Mouse (Mus musculus) heart, embryonic 14.5 days (tissue): ENCODE results near the gene Rabgef1. TPM values are rescaled to one million over a fixed set of nuclear protein-coding genes. Genes with fewer than 3 reads are reported as not detected.

Experiments
- ATAC-seq: fragments of 200-750 bp; cut with Nextera tagmentation; 2 replicates; pipeline ENCODE4 v1.8.0; 2017; ENCODE audit warnings: low read depth, moderate TSS enrichment; ENCODE audit not compliant: insufficient number of reproducible peaks, insufficient read depth, low FRiP score
- H3K27ac ChIP-seq, 2 experiments: fragments of 200-500 bp in 1 of 2; fragments of 300-500 bp in 1 of 2; sonication (generic) in 1 of 2; replicated peaks in 1 of 2; 2 replicates each; pipeline ENCODE4 v1.5.1; 2012 to 2014; ENCODE audit warnings: low read depth in 2 of 2, low read length in 2 of 2, control low read depth in 1 of 2, mild to moderate bottlenecking in 1 of 2, mixed read lengths in 1 of 2; ENCODE audit not compliant: control insufficient read depth in 1 of 2, insufficient read depth in 1 of 2
- H3K27me3 ChIP-seq: fragments of 300-500 bp; sonication (generic); 2 replicates; pipeline ENCODE4 v1.6.1; 2014; ENCODE audit warnings: mild to moderate bottlenecking, low read length, control low read depth; ENCODE audit not compliant: control insufficient read depth, insufficient read depth
- H3K36me3 ChIP-seq: fragments of 300-500 bp; sonication (generic); 2 replicates; pipeline ENCODE4 v1.6.1; 2014; ENCODE audit warnings: mild to moderate bottlenecking, control low read depth, low read length, mixed read lengths; ENCODE audit not compliant: control insufficient read depth, insufficient read depth
- H3K4me1 ChIP-seq, 2 experiments: fragments of 200-500 bp in 1 of 2; fragments of 300-500 bp in 1 of 2; sonication (generic) in 1 of 2; 2 replicates each; pipeline ENCODE4 v1.6.1; 2012 to 2014; ENCODE audit warnings: low read length in 2 of 2, control low read depth in 1 of 2, mixed read lengths in 1 of 2; ENCODE audit not compliant: control insufficient read depth in 2 of 2, insufficient read depth in 2 of 2
- H3K4me2 ChIP-seq: fragments of 300-500 bp; sonication (generic); 2 replicates; pipeline ENCODE4 v1.6.1; 2014; ENCODE audit warnings: mild to moderate bottlenecking, low read length
- H3K4me3 ChIP-seq, 2 experiments: fragments of 200-500 bp in 1 of 2; fragments of 300-500 bp in 1 of 2; sonication (generic) in 1 of 2; 2 replicates each; pipeline ENCODE4 v1.5.1; 2012 to 2014; ENCODE audit warnings: low read length in 2 of 2, mild to moderate bottlenecking in 2 of 2, control low read depth in 1 of 2, low read depth in 1 of 2, moderate library complexity in 1 of 2; ENCODE audit not compliant: control insufficient read depth in 1 of 2, insufficient read depth in 1 of 2
- H3K9ac ChIP-seq: fragments of 300-500 bp; sonication (generic); 2 replicates; pipeline ENCODE4 v1.6.1; 2014; ENCODE audit warnings: mild to moderate bottlenecking, low read length
- H3K9me3 ChIP-seq: fragments of 300-500 bp; sonication (generic); 2 replicates; pipeline ENCODE4 v1.6.1; 2016; ENCODE audit warnings: low read length, control low read depth; ENCODE audit not compliant: control insufficient read depth
- WGBS: fragments of 180-500 bp; shearing (Covaris S2); extraction: QIAGEN DNeasy Blood & Tissue Kit; methylation state at CpG from one replicate; pipeline ENCODE4 v1.1.7; 2014; 5-methylcytosine and 5-hydroxymethylcytosine counted together
- polyA plus RNA-seq: library from polyadenylated mRNA; unstranded; fragments of >200 nt; fragmentation: Nextera tagmentation; extraction: Ambion mirVana; gene quantifications from 2 replicates; pipeline ENCODE4 v1.2.1, GENCODE M21; 2014

The Rabgef1 gene
- polyA plus RNA-seq, 1 experiment from 2014 or later, result 17.9 TPM

- H3K4me3 ChIP-seq, result no peak overlapping the region
- H3K9me3 ChIP-seq, result no peaks in the 10 kb centered on the region
- WGBS, result 90% methylated on average over 7 of the region's 7 CpGs
- peaks cover 48% of the 10 kb centered on the region for H3K36me3 ChIP-seq
- no peak overlapping the region for H3K27ac ChIP-seq
- H3K4me1 ChIP-seq, result peaks cover 2 to 6% of the 10 kb centered on the region in 2 experiments; a peak in 1 of 4 replicates
- H3K4me2 ChIP-seq, result no peak overlapping the region
- H3K27me3 ChIP-seq, result no peaks in the 10 kb centered on the region
- H3K9ac ChIP-seq, result no peak overlapping the region
- no peak for ATAC-seq
Measured at GRCm38 (mm10) chr5:130197981-130198380, 26.4 kb downstream of the Rabgef1 start.

- Histone ChIP-seq H3K4me2 (no peak overlapping the region), H3K9me3 (no peaks in the 10 kb centered on the region), H3K27me3 (no peaks in the 10 kb centered on the region), H3K9ac (no peak overlapping the region), H3K27ac (no peak overlapping the region), H3K4me1 (peaks cover 2 to 12% of the 10 kb centered on the region in 2 experiments; a peak in 1 of 4 replicates), H3K4me3 (no peak overlapping the region), H3K36me3 (peaks cover 37% of the 10 kb centered on the region)
- WGBS, result 80% methylated on average over 10 of the region's 10 CpGs
- ATAC-seq, result no peak
Measured at GRCm38 (mm10) chr5:130200233-130201029, 28.8 kb downstream of the Rabgef1 start.

GRCm38 (mm10) chr5:130203948-130204347 lies 32.4 kb downstream of the Rabgef1 start:
- no peak for ATAC-seq
- Histone ChIP-seq H3K36me3 (peaks cover 50% of the 10 kb centered on the region), H3K27ac (no peak overlapping the region), H3K9ac (no peak overlapping the region), H3K27me3 (no peaks in the 10 kb centered on the region), H3K4me2 (no peak overlapping the region), H3K4me1 (0 out of 4 replicates have a peak, but pooled peaks cover 0 to 8% of the 10 kb centered on the region in 2 experiments), H3K4me3 (no peak overlapping the region), H3K9me3 (no peaks in the 10 kb centered on the region)
- 67% methylated on average over 4 of the region's 4 CpGs for WGBS

- Histone ChIP-seq H3K27ac (no peak overlapping the region), H3K27me3 (no peaks in the 10 kb centered on the region), H3K9me3 (no peaks in the 10 kb centered on the region), H3K9ac (no peak overlapping the region), H3K4me1 (0 out of 4 replicates have a peak, but pooled peaks cover 0 to 8% of the 10 kb centered on the region in 2 experiments), H3K4me3 (no peak overlapping the region), H3K36me3 (peaks cover 53% of the 10 kb centered on the region), H3K4me2 (no peak overlapping the region)
- no peak for ATAC-seq
- WGBS, result 90% methylated on average over 6 of the region's 6 CpGs
Measured at GRCm38 (mm10) chr5:130204560-130204959, 33.0 kb downstream of the Rabgef1 start.

GRCm38 (mm10) chr5:130205441-130206023 lies 33.9 kb downstream of the Rabgef1 start:
- no peak overlapping the region for H3K9ac ChIP-seq
- ATAC-seq, result no peak
- 0 out of 4 replicates have a peak, but pooled peaks cover 0 to 8% of the 10 kb centered on the region in 2 experiments for H3K4me1 ChIP-seq
- peaks cover 55% of the 10 kb centered on the region for H3K36me3 ChIP-seq
- no peaks in the 10 kb centered on the region for H3K9me3 ChIP-seq
- no peaks in the 10 kb centered on the region for H3K27me3 ChIP-seq
- H3K27ac ChIP-seq, result no peak overlapping the region
- H3K4me3 ChIP-seq, result no peak overlapping the region
- WGBS, result 91% methylated on average over 3 of the region's 3 CpGs
- no peak overlapping the region for H3K4me2 ChIP-seq

GRCm38 (mm10) chr5:130207299-130207698 lies 35.7 kb downstream of the Rabgef1 start:
- peaks cover 63% of the 10 kb centered on the region for H3K36me3 ChIP-seq
- no peak overlapping the region for H3K4me2 ChIP-seq
- no peaks in the 10 kb centered on the region for H3K27me3 ChIP-seq
- H3K4me1 ChIP-seq, result 0 out of 4 replicates have a peak, but pooled peaks cover 0 to 8% of the 10 kb centered on the region in 2 experiments
- H3K9ac ChIP-seq, result no peak overlapping the region
- no peak for ATAC-seq
- H3K9me3 ChIP-seq, result no peaks in the 10 kb centered on the region
- 89% methylated on average over 4 of the region's 4 CpGs for WGBS
- H3K4me3 ChIP-seq, result no peak overlapping the region
- no peak overlapping the region for H3K27ac ChIP-seq

GRCm38 (mm10) chr5:130212956-130213355 lies 41.4 kb downstream of the Rabgef1 start:
- Histone ChIP-seq H3K4me1 (no peaks in the 10 kb centered on the region), H3K9ac (no peak overlapping the region), H3K36me3 (peaks cover 68% of the 10 kb centered on the region), H3K9me3 (no peaks in the 10 kb centered on the region), H3K4me2 (no peak overlapping the region), H3K27ac (no peak overlapping the region), H3K27me3 (no peaks in the 10 kb centered on the region), H3K4me3 (no peak overlapping the region)
- no peak for ATAC-seq
- WGBS, result 92% methylated on average over 11 of the region's 11 CpGs
